Mouse (Mus musculus): ENCODE measurements around the gene Hbb-bh1. TPM values are rescaled to one million over a fixed set of nuclear protein-coding genes. Genes with fewer than 3 reads are reported as not detected.

Hbb-bh1 gene
- 2,034 and 2,085 TPM in 2 replicates for polyA plus RNA-seq (2014; fragmentation: Nextera tagmentation; extraction: Ambion mirVana)

- H3K4me2 ChIP-seq (ENCODE audit: low read depth), result no peak within 1 kb of the TSS
- no peak within 1 kb of the TSS for H3K27ac ChIP-seq (ENCODE audit: low read depth, low read length)
- no peak within 1 kb of the TSS for H3K4me3 ChIP-seq (ENCODE audit: low read depth, low read length)
- H3K4me1 ChIP-seq (ENCODE audit: control insufficient read depth, insufficient read depth, low read length), result no peaks in the 10 kb centered on the region
- DNase-seq (ENCODE audit: low spot score), result no peak
- 70% methylated on average over 2 of the region's 2 CpGs for WGBS
- no peak for ATAC-seq (ENCODE audit: insufficient read depth, low FRiP score, low TSS enrichment)
- H3K27me3 ChIP-seq (ENCODE audit: control insufficient read depth, insufficient read depth, low read length), result no peaks in the 10 kb centered on the region
- no peaks in the 10 kb centered on the region for H3K36me3 ChIP-seq (ENCODE audit: control insufficient read depth, insufficient read depth, low read length)
- H3K9me3 ChIP-seq (ENCODE audit: control insufficient read depth, low read length), result no peaks in the 10 kb centered on the region
- no peak within 1 kb of the TSS for H3K9ac ChIP-seq (ENCODE audit: low read length)
Measured at GRCm38 (mm10) chr7:103843034-103843433, at the start of gene Hbb-bh1. Gene Hbb-bh1 (minus strand): TSS chr7:103843164.

GRCm38 (mm10) chr7:103886152-103886551 lies 43.2 kb upstream of the Hbb-bh1 start, which contains the start of gene Olfr66:
Gene Olfr66 (minus strand): TSS chr7:103886252.
- Histone ChIP-seq H3K9me3 (ENCODE audit: control insufficient read depth, low read length) (no peaks in the 10 kb centered on the region), H3K27ac (ENCODE audit: low read depth, low read length) (no peak within 1 kb of the TSS), H3K36me3 (ENCODE audit: control insufficient read depth, insufficient read depth, low read length) (no peaks in the 10 kb centered on the region), H3K9ac (ENCODE audit: low read length) (no peak within 1 kb of the TSS), H3K4me3 (ENCODE audit: low read depth, low read length) (no peak within 1 kb of the TSS), H3K4me2 (ENCODE audit: low read depth) (no peak within 1 kb of the TSS), H3K27me3 (ENCODE audit: control insufficient read depth, insufficient read depth, low read length) (no peaks in the 10 kb centered on the region), H3K4me1 (ENCODE audit: control insufficient read depth, insufficient read depth, low read length) (no peaks in the 10 kb centered on the region)
- ATAC-seq (ENCODE audit: insufficient read depth, low FRiP score, low TSS enrichment) (no peak), DNase-seq (ENCODE audit: low spot score) (no peak)

- Histone ChIP-seq H3K27ac (ENCODE audit: low read depth, low read length) (no peak overlapping the region), H3K4me1 (ENCODE audit: control insufficient read depth, insufficient read depth, low read length) (no peaks in the 10 kb centered on the region), H3K4me2 (ENCODE audit: low read depth) (no peak overlapping the region), H3K36me3 (ENCODE audit: control insufficient read depth, insufficient read depth, low read length) (no peaks in the 10 kb centered on the region), H3K9me3 (ENCODE audit: control insufficient read depth, low read length) (no peaks in the 10 kb centered on the region), H3K9ac (ENCODE audit: low read length) (no peak overlapping the region), H3K4me3 (ENCODE audit: low read depth, low read length) (no peak overlapping the region), H3K27me3 (ENCODE audit: control insufficient read depth, insufficient read depth, low read length) (no peaks in the 10 kb centered on the region)
- DNase-seq (ENCODE audit: low spot score) (no peak), ATAC-seq (ENCODE audit: insufficient read depth, low FRiP score, low TSS enrichment) (no peak)
- 86% methylated on average over 2 of the region's 2 CpGs for WGBS
Measured at GRCm38 (mm10) chr7:103877093-103877492, 34.1 kb upstream of the Hbb-bh1 start.

GRCm38 (mm10) chr7:103874451-103874850 lies 31.5 kb upstream of the Hbb-bh1 start:
- ATAC-seq (ENCODE audit: insufficient read depth, low FRiP score, low TSS enrichment) (no peak), DNase-seq (ENCODE audit: low spot score) (no peak)
- Histone ChIP-seq H3K4me2 (ENCODE audit: low read depth) (no peak overlapping the region), H3K4me1 (ENCODE audit: control insufficient read depth, insufficient read depth, low read length) (no peaks in the 10 kb centered on the region), H3K9me3 (ENCODE audit: control insufficient read depth, low read length) (no peaks in the 10 kb centered on the region), H3K27me3 (ENCODE audit: control insufficient read depth, insufficient read depth, low read length) (no peaks in the 10 kb centered on the region), H3K9ac (ENCODE audit: low read length) (no peak overlapping the region), H3K36me3 (ENCODE audit: control insufficient read depth, insufficient read depth, low read length) (no peaks in the 10 kb centered on the region), H3K4me3 (ENCODE audit: low read depth, low read length) (no peak overlapping the region), H3K27ac (ENCODE audit: low read depth, low read length) (no peak overlapping the region)
- 58% methylated on average over 5 of the region's 5 CpGs for WGBS

GRCm38 (mm10) chr7:103873064-103873463 lies 30.1 kb upstream of the Hbb-bh1 start:
- 10% methylated on average over 1 of the region's 1 CpGs for WGBS
- Histone ChIP-seq H3K9ac (ENCODE audit: low read length) (no peak overlapping the region), H3K27me3 (ENCODE audit: control insufficient read depth, insufficient read depth, low read length) (no peaks in the 10 kb centered on the region), H3K36me3 (ENCODE audit: control insufficient read depth, insufficient read depth, low read length) (no peaks in the 10 kb centered on the region), H3K4me2 (ENCODE audit: low read depth) (no peak overlapping the region), H3K9me3 (ENCODE audit: control insufficient read depth, low read length) (no peaks in the 10 kb centered on the region), H3K27ac (ENCODE audit: low read depth, low read length) (no peak overlapping the region), H3K4me1 (ENCODE audit: control insufficient read depth, insufficient read depth, low read length) (no peaks in the 10 kb centered on the region), H3K4me3 (ENCODE audit: low read depth, low read length) (no peak overlapping the region)
- ATAC-seq (ENCODE audit: insufficient read depth, low FRiP score, low TSS enrichment), result no peak
- DNase-seq (ENCODE audit: low spot score), result no peak

- H3K4me1 ChIP-seq (ENCODE audit: control insufficient read depth, insufficient read depth, low read length), result no peaks in the 10 kb centered on the region
- no peaks in the 10 kb centered on the region for H3K9me3 ChIP-seq (ENCODE audit: control insufficient read depth, low read length)
- H3K9ac ChIP-seq (ENCODE audit: low read length), result no peak overlapping the region
- no peak overlapping the region for H3K27ac ChIP-seq (ENCODE audit: low read depth, low read length)
- no peak overlapping the region for H3K4me2 ChIP-seq (ENCODE audit: low read depth)
- no peaks in the 10 kb centered on the region for H3K27me3 ChIP-seq (ENCODE audit: control insufficient read depth, insufficient read depth, low read length)
- ATAC-seq (ENCODE audit: insufficient read depth, low FRiP score, low TSS enrichment), result no peak
- H3K36me3 ChIP-seq (ENCODE audit: control insufficient read depth, insufficient read depth, low read length), result no peaks in the 10 kb centered on the region
- no peak for DNase-seq (ENCODE audit: low spot score)
- no peak overlapping the region for H3K4me3 ChIP-seq (ENCODE audit: low read depth, low read length)
Measured at GRCm38 (mm10) chr7:103870667-103871066, 27.7 kb upstream of the Hbb-bh1 start.

- H3K27me3 ChIP-seq (ENCODE audit: control insufficient read depth, insufficient read depth, low read length), result no peaks in the 10 kb centered on the region
- H3K36me3 ChIP-seq (ENCODE audit: control insufficient read depth, insufficient read depth, low read length), result no peaks in the 10 kb centered on the region
- H3K9ac ChIP-seq (ENCODE audit: low read length), result no peak overlapping the region
- no peak for DNase-seq (ENCODE audit: low spot score)
- H3K4me2 ChIP-seq (ENCODE audit: low read depth), result no peak overlapping the region
- no peak overlapping the region for H3K4me3 ChIP-seq (ENCODE audit: low read depth, low read length)
- no peaks in the 10 kb centered on the region for H3K4me1 ChIP-seq (ENCODE audit: control insufficient read depth, insufficient read depth, low read length)
- no peak for ATAC-seq (ENCODE audit: insufficient read depth, low FRiP score, low TSS enrichment)
- no peaks in the 10 kb centered on the region for H3K9me3 ChIP-seq (ENCODE audit: control insufficient read depth, low read length)
- no peak overlapping the region for H3K27ac ChIP-seq (ENCODE audit: low read depth, low read length)
Measured at GRCm38 (mm10) chr7:103865716-103866115, 22.8 kb upstream of the Hbb-bh1 start.

- DNase-seq (ENCODE audit: low spot score), result no peak
- ATAC-seq (ENCODE audit: insufficient read depth, low FRiP score, low TSS enrichment), result no peak
- WGBS, result 90% methylated on average over 3 of the region's 3 CpGs
Measured at GRCm38 (mm10) chr7:103861531-103861930, 18.6 kb upstream of the Hbb-bh1 start.

GRCm38 (mm10) chr7:103860855-103861254 lies 17.9 kb upstream of the Hbb-bh1 start:
- Histone ChIP-seq H3K4me3 (ENCODE audit: low read depth, low read length) (no peak overlapping the region), H3K9ac (ENCODE audit: low read length) (no peak overlapping the region), H3K4me2 (ENCODE audit: low read depth) (no peak overlapping the region), H3K4me1 (ENCODE audit: control insufficient read depth, insufficient read depth, low read length) (no peaks in the 10 kb centered on the region), H3K9me3 (ENCODE audit: control insufficient read depth, low read length) (no peaks in the 10 kb centered on the region), H3K27me3 (ENCODE audit: control insufficient read depth, insufficient read depth, low read length) (no peaks in the 10 kb centered on the region), H3K27ac (ENCODE audit: low read depth, low read length) (no peak overlapping the region), H3K36me3 (ENCODE audit: control insufficient read depth, insufficient read depth, low read length) (no peaks in the 10 kb centered on the region)
- DNase-seq (ENCODE audit: low spot score) (no peak), ATAC-seq (ENCODE audit: insufficient read depth, low FRiP score, low TSS enrichment) (no peak)
- 71% methylated on average over 1 of the region's 1 CpGs for WGBS

More at GRCm38 (mm10) chr7:103861531-103861930, 18.6 kb upstream of the Hbb-bh1 start:
- no peaks in the 10 kb centered on the region for H3K9me3 ChIP-seq (ENCODE audit: control insufficient read depth, low read length)
- no peaks in the 10 kb centered on the region for H3K4me1 ChIP-seq (ENCODE audit: control insufficient read depth, insufficient read depth, low read length)
- H3K27me3 ChIP-seq (ENCODE audit: control insufficient read depth, insufficient read depth, low read length), result no peaks in the 10 kb centered on the region
- no peak overlapping the region for H3K4me2 ChIP-seq (ENCODE audit: low read depth)
- no peak overlapping the region for H3K27ac ChIP-seq (ENCODE audit: low read depth, low read length)
- H3K36me3 ChIP-seq (ENCODE audit: control insufficient read depth, insufficient read depth, low read length), result no peaks in the 10 kb centered on the region
- H3K9ac ChIP-seq (ENCODE audit: low read length), result no peak overlapping the region
- no peak overlapping the region for H3K4me3 ChIP-seq (ENCODE audit: low read depth, low read length)

All from neural tube, embryonic 11.5 days (tissue).